Comparison of ENCODE assay signal across 11 mouse cellular contexts in the genomic region with DNA sequence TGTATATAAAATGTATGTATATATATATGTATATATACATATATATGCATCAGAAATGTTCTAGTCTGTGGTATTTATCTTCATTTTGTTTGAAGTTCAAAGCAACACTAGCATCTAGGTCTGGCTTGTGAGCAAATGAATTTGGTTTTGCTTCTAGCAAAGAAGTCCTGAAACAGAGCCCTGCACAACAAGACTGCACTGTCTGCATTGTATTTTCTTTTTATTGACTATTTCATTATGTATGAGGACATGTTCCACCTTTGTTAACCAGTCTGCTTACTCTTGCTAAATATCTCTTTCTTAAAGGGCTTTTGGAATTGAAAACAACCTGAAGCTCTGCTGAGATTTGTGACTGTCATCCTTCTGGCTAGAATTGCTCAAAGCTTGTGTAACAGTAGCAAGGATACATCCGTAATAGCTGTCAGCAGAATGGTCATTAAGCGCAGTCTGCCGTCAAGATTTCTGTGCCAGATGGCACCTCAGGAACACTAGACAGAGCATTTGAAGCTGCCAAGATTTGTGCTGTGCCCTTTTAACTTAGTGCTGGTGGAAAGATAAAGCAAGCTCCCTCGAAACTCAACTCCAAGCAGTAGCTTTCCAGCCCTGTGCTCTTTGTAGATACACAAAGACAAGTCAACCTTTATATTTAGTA.
A peak's percentile ranks its signal among the peaks of the same experiment; 100 is the strongest.
DNase-seq lines count a peak whose midpoint lies in the region; ATAC-seq lines count a peak whose summit lies in the region.
"Had no signal": no experiment of that assay in that cellular context is flagged by ENCODE, and none has a peak within 500 bp of the region (broad histone marks: within the 10 kb centered on the region; RNA-seq: fewer than 3 reads in every experiment).

No protein-coding gene starts in this region.

- peak; percentile 83 for DNase-seq in cerebellum, adult 8-10 months
- peak; percentile 68 for DNase-seq in left cerebral cortex, postnatal 4 days
- DNase-seq in lung, postnatal 4 days, result no peak
- no peak for DNase-seq in spleen, postnatal 36 days (ENCODE audit: low spot score in 2 of 2)
- DNase-seq: heart, postnatal 36 days; lung, postnatal 14 days had no signal

- no peak overlapping the region for H3K9ac ChIP-seq in hindbrain, embryonic 13.5 days
- H3K9ac ChIP-seq in hindbrain, embryonic 12.5 days, result no peak overlapping the region
- H3K9ac ChIP-seq in hindbrain, embryonic 16.5 days (ENCODE audit: low read depth, low read length), result no peak overlapping the region
- H3K9ac ChIP-seq in heart, embryonic 11.5 days (ENCODE audit: low read depth, low read length), result no peak overlapping the region
- H3K9ac ChIP-seq: limb, embryonic 12.5 days had no signal

- H3K27ac ChIP-seq in hindbrain, embryonic 13.5 days, result peak overlapping the region; percentile 18; the same call in 1 of the 2 replicates
- H3K27ac ChIP-seq in hindbrain, embryonic 12.5 days, result no peak overlapping the region
- no peak overlapping the region for H3K27ac ChIP-seq in hindbrain, embryonic 16.5 days (ENCODE audit: low read depth, low read length)
- H3K27ac ChIP-seq in heart, embryonic 11.5 days (ENCODE audit: low read depth, low read length), result no peak overlapping the region
- H3K27ac ChIP-seq: limb, embryonic 12.5 days had no signal

- no peak overlapping the region for H3K4me3 ChIP-seq in hindbrain, embryonic 13.5 days
- H3K4me3 ChIP-seq in hindbrain, embryonic 12.5 days, result no peak overlapping the region
- H3K4me3 ChIP-seq in hindbrain, embryonic 16.5 days (ENCODE audit: low read length), result no peak overlapping the region
- H3K4me3 ChIP-seq in heart, embryonic 11.5 days (ENCODE audit: low read depth, low read length), result no peak overlapping the region
- H3K4me3 ChIP-seq: limb, embryonic 12.5 days had no signal

- H3K9me3 ChIP-seq in hindbrain, embryonic 13.5 days, result no peaks in the 10 kb centered on the region
- H3K9me3 ChIP-seq in hindbrain, embryonic 12.5 days (replicated peaks), result no peaks in the 10 kb centered on the region
- no peaks in the 10 kb centered on the region for H3K9me3 ChIP-seq in hindbrain, embryonic 16.5 days (ENCODE audit: control insufficient read depth, low read length)
- H3K9me3 ChIP-seq in heart, embryonic 11.5 days (replicated peaks; ENCODE audit: control insufficient read depth, low read length), result no peaks in the 10 kb centered on the region
- H3K9me3 ChIP-seq: limb, embryonic 12.5 days had no signal

- H3K4me2 ChIP-seq in hindbrain, embryonic 13.5 days, result no peak overlapping the region
- no peak overlapping the region for H3K4me2 ChIP-seq in hindbrain, embryonic 12.5 days (replicated peaks)
- 0 out of 2 replicates have a peak overlapping the region, but pooled peaks have one; percentile 10 for H3K4me2 ChIP-seq in hindbrain, embryonic 16.5 days (ENCODE audit: low read length)
- H3K4me2 ChIP-seq in heart, embryonic 11.5 days, result no peak overlapping the region
- H3K4me2 ChIP-seq: limb, embryonic 12.5 days had no signal

- 64% methylated on average over 4 of the region's 4 CpGs for WGBS in hindbrain, embryonic 13.5 days
- 73% methylated on average over 4 of the region's 4 CpGs for WGBS in hindbrain, embryonic 12.5 days
- WGBS in hindbrain, embryonic 16.5 days, result 53% methylated on average over 4 of the region's 4 CpGs
- WGBS in heart, embryonic 11.5 days (ENCODE audit: insufficient replicate concordance), result 68% methylated on average over 4 of the region's 4 CpGs

- intact Hi-C loops in left cerebral cortex, postnatal 4 days (cut with DNase I), result no loop called here

- H3K4me1 ChIP-seq in hindbrain, embryonic 13.5 days (replicated peaks), result no peaks in the 10 kb centered on the region
- no peaks in the 10 kb centered on the region for H3K4me1 ChIP-seq in hindbrain, embryonic 12.5 days
- no peaks in the 10 kb centered on the region; the same call in 1 of the 2 replicates for H3K4me1 ChIP-seq in hindbrain, embryonic 16.5 days (ENCODE audit: control insufficient read depth, insufficient read depth, low read depth, low read length)
- no peaks in the 10 kb centered on the region for H3K4me1 ChIP-seq in heart, embryonic 11.5 days (ENCODE audit: control insufficient read depth, insufficient read depth, low read length)
- H3K4me1 ChIP-seq: limb, embryonic 12.5 days had no signal

- no peaks in the 10 kb centered on the region for H3K27me3 ChIP-seq in hindbrain, embryonic 13.5 days
- H3K27me3 ChIP-seq in hindbrain, embryonic 12.5 days, result no peaks in the 10 kb centered on the region
- no peaks in the 10 kb centered on the region for H3K27me3 ChIP-seq in hindbrain, embryonic 16.5 days (replicated peaks; ENCODE audit: control insufficient read depth, insufficient read depth, low read length)
- no peaks in the 10 kb centered on the region for H3K27me3 ChIP-seq in heart, embryonic 11.5 days (ENCODE audit: control insufficient read depth, insufficient read depth, low read length)
- H3K27me3 ChIP-seq: limb, embryonic 12.5 days had no signal

- H3K36me3 ChIP-seq in hindbrain, embryonic 13.5 days, result no peaks in the 10 kb centered on the region
- no peaks in the 10 kb centered on the region for H3K36me3 ChIP-seq in hindbrain, embryonic 12.5 days
- no peaks in the 10 kb centered on the region for H3K36me3 ChIP-seq in hindbrain, embryonic 16.5 days (ENCODE audit: control insufficient read depth, insufficient read depth, low read length)
- H3K36me3 ChIP-seq in heart, embryonic 11.5 days (ENCODE audit: control insufficient read depth, insufficient read depth, low read length), result no peaks in the 10 kb centered on the region
- H3K36me3 ChIP-seq: limb, embryonic 12.5 days had no signal

- ATAC-seq in hindbrain, embryonic 13.5 days (ENCODE audit: low FRiP score), result peak; percentile 57
- no peak for ATAC-seq in hindbrain, embryonic 12.5 days (ENCODE audit: low FRiP score)
- ATAC-seq in hindbrain, embryonic 16.5 days, result peak; percentile 94
- no peak for ATAC-seq in heart, embryonic 11.5 days (replicated peaks; ENCODE audit: insufficient number of reproducible peaks, low FRiP score, low TSS enrichment)

Comparison
In these comparisons a context has a peak if more than half of its experiments do, and no peak if none do; other contexts are left out.
1. ATAC-seq: peak in hindbrain, embryonic 13.5 days (single experiment) and hindbrain, embryonic 16.5 days (single experiment); none in hindbrain, embryonic 12.5 days (single experiment) and heart, embryonic 11.5 days (single experiment).
2. DNase-seq: peak in cerebellum, adult 8-10 months (single experiment) and left cerebral cortex, postnatal 4 days (single experiment); none in lung, postnatal 4 days (0 of 2) and spleen, postnatal 36 days (0 of 2).